Mouse (Mus musculus): ENCODE results near the gene Sema3c. TPM values are rescaled to one million over a fixed set of nuclear protein-coding genes. Genes with fewer than 3 reads are reported as not detected.

The Sema3c gene
- polyA plus RNA-seq, 1 experiment from 2014 or later = 13.3 TPM

Other genes starting within 250 kb of the Sema3c start
- gene Speer4f2, start 201.1 kb upstream of the Sema3c start, polyA plus RNA-seq (2015; fragmentation: Nextera tagmentation; extraction: Ambion mirVana) = not detected in 2 replicates
- gene Speer4f1, start 98.2 kb upstream of the Sema3c start, polyA plus RNA-seq (2015; fragmentation: Nextera tagmentation; extraction: Ambion mirVana) = not detected in 2 replicates